Mouse (Mus musculus) E14TG2a.4 (cell line): ENCODE results near the gene Kirrel3.

Source experiments
- CTCF ChIP-seq: conservative IDR thresholded peaks from 2 replicates; pipeline ENCODE4 v1.5.1; 2014; ENCODE audit warnings: low read length
- POU5F1 ChIP-seq: IDR thresholded peaks from 2 replicates; pipeline ENCODE4 v1.6.1; 2014; ENCODE audit warnings: low read length, borderline replicate concordance

DNA sequence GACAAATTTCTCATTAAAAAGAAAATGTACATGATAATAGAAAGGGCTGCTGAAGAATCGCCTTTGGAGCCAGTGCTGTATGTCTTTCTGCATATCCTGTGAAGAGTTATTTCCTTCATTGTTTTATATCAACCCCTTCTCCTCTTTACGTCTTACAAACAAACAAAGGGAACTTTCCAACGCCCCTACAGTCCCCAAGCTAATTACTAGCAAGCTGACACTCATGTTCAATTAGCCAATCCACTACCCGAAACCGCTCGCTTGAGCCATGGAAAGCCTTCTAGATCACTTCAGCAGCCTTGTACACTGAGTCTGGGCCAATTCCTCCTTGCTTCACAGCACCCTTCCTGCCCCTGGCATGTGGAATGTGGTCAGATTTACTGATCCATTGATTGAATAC, 150.0 kb downstream of the Kirrel3 start:
- TF ChIP-seq CTCF: no peak
- TF ChIP-seq POU5F1: no peak
